Mouse (Mus musculus) liver, embryonic 16.5 days (tissue): ENCODE results near the gene Arfip1. TPM values are rescaled to one million over a fixed set of nuclear protein-coding genes. Genes with fewer than 3 reads are reported as not detected.
A peak's percentile ranks its signal among the peaks of the same experiment; 100 is the strongest.

Experiments
- ATAC-seq: fragments of 200-750 bp; cut with Nextera tagmentation; 2 replicates; pipeline ENCODE4 v1.8.0; 2017; ENCODE audit warnings: low read depth, mild to moderate bottlenecking, moderate number of reproducible peaks, moderate library complexity
- H3K27ac ChIP-seq: fragments of 300-500 bp; sonication (generic); 2 replicates; pipeline ENCODE4 v1.5.1; 2014; ENCODE audit warnings: mild to moderate bottlenecking, low read length
- H3K27me3 ChIP-seq: fragments of 300-500 bp; sonication (generic); 2 replicates; pipeline ENCODE4 v1.6.1; 2014; ENCODE audit warnings: low read depth, low read length, mixed read lengths; ENCODE audit not compliant: control insufficient read depth, insufficient read depth
- H3K36me3 ChIP-seq: fragments of 300-500 bp; sonication (generic); 2 replicates; pipeline ENCODE4 v1.6.1; 2014; ENCODE audit warnings: mild to moderate bottlenecking; ENCODE audit not compliant: control insufficient read depth, insufficient read depth
- H3K4me1 ChIP-seq: fragments of 300-500 bp; sonication (generic); 2 replicates; pipeline ENCODE4 v1.6.1; 2014; ENCODE audit warnings: low read depth, low read length, mixed read lengths; ENCODE audit not compliant: control insufficient read depth
- H3K4me2 ChIP-seq: fragments of 300-500 bp; sonication (generic); 2 replicates; pipeline ENCODE4 v1.6.1; 2014; ENCODE audit warnings: low read depth, low read length, mixed read lengths
- H3K4me3 ChIP-seq: fragments of 300-500 bp; sonication (generic); 2 replicates; pipeline ENCODE4 v1.5.1; 2014; ENCODE audit warnings: low read depth, mild to moderate bottlenecking, low read length
- H3K9ac ChIP-seq: fragments of 300-500 bp; sonication (generic); 2 replicates; pipeline ENCODE4 v1.6.1; 2014; ENCODE audit warnings: low read depth, low read length
- H3K9me3 ChIP-seq: fragments of 300-500 bp; sonication (generic); replicated peaks from 2 replicates; pipeline ENCODE4 v1.6.1; 2016; ENCODE audit warnings: low read length; ENCODE audit not compliant: control insufficient read depth
- WGBS: fragments of 180-500 bp; shearing (Covaris S2); extraction: QIAGEN DNeasy Blood & Tissue Kit; methylation state at CpG from one replicate; pipeline ENCODE4 v1.1.7; 2014; ENCODE audit not compliant: insufficient replicate concordance; 5-methylcytosine and 5-hydroxymethylcytosine counted together
- polyA plus RNA-seq: library from polyadenylated mRNA; unstranded; fragments of >200 nt; fragmentation: Nextera tagmentation; extraction: Ambion mirVana; gene quantifications from 2 replicates; pipeline ENCODE4 v1.2.1, GENCODE M21; 2015

The Arfip1 gene
- polyA plus RNA-seq, 1 experiment from 2014 or later: 9.6 TPM

DNA sequence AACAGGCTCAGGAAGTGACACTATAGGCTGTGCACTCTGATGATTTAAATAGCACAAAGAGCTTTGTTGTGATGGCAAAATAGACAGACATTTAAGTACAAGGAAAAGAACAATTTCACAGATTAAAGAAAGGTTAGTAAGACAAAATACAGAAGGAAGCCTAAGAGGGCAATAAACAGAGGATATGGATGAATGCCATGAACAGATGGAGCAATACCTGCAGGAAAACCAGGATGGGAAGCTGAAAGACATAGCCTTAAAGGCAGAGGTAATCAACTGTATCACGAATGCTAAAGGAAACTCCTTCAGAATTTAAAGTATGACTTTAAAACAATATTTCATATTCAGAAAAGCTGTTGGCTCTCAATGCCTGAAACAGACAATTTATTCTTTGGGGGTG lies 57.5 kb downstream of the Arfip1 start:
- WGBS: 56% methylated on average over 1 of the region's 1 CpGs
- Histone ChIP-seq H3K27ac (no peak overlapping the region), H3K4me2 (no peak overlapping the region), H3K4me3 (no peak overlapping the region), H3K4me1 (no peaks in the 10 kb centered on the region), H3K36me3 (no peaks in the 10 kb centered on the region), H3K9me3 (no peaks in the 10 kb centered on the region), H3K9ac (no peak overlapping the region), H3K27me3 (no peaks in the 10 kb centered on the region)
- ATAC-seq: no peak

DNA sequence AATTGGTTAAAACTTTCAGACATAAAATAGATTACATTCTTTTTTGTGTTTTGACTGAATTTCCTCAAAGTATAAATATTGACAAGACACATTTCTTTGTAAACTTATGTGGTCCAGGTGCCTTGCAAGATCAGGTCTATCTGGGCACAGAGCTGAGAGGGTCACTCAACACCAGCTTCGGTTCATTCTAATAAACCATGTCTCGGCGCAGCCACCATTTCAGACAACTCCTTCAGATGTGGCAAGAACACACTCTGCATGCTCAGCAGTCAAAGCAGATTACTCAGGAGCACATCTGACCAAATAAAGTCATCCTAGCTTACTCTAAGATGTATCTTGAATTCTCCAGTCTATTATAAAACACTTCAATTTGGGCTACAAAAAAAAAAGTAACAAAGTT lies 66.3 kb downstream of the Arfip1 start:
- H3K9ac ChIP-seq: no peak overlapping the region
- no peak overlapping the region for H3K4me3 ChIP-seq
- no peaks in the 10 kb centered on the region for H3K36me3 ChIP-seq
- 88% methylated on average over 3 of the region's 3 CpGs for WGBS
- no peaks in the 10 kb centered on the region for H3K9me3 ChIP-seq
- no peak overlapping the region for H3K27ac ChIP-seq
- no peak overlapping the region for H3K4me2 ChIP-seq
- ATAC-seq: no peak
- no peaks in the 10 kb centered on the region for H3K27me3 ChIP-seq
- peaks cover 7% of the 10 kb centered on the region for H3K4me1 ChIP-seq

DNA sequence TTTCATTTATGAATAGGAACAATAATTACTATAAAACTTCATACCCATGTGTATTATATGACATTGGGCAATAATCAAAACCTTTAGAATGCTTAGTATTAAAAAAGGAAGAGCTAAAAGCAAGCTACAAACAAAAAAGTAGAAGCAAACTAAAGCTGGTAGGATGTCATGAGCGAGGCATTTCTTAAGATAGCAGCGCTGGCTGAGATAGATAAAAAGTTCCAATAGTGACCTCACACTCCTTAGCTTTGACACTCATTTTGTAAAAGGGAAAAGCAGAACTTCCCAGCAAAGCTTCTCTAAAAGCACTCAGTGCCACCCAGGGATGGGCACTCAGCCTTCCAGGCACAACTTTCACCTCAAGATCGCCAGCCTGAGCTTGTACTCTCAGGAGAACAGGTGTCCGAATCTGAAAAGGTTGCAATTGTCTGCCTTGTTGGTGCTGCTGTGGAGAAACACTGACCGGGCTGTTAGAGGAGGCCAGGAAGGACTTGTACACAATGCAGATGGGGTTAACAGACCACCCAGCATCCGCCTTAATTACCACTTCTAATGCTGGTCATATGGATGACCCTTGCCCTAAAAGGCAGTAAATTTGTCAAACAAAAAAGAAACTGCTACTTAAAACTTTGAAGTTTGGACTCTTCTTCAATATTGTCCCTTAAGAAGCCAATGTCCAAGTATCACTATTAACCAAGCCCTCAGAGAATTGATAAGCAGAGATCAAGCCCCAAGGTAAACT lies 69.5 kb downstream of the Arfip1 start:
- H3K36me3 ChIP-seq: no peaks in the 10 kb centered on the region
- no peak for ATAC-seq
- H3K4me2 ChIP-seq: no peak overlapping the region
- H3K9ac ChIP-seq: no peak overlapping the region
- 52% methylated on average over 6 of the region's 6 CpGs for WGBS
- H3K4me1 ChIP-seq: peaks cover 7% of the 10 kb centered on the region
- H3K4me3 ChIP-seq: no peak overlapping the region
- no peaks in the 10 kb centered on the region for H3K9me3 ChIP-seq
- no peaks in the 10 kb centered on the region for H3K27me3 ChIP-seq
- H3K27ac ChIP-seq: no peak overlapping the region

DNA sequence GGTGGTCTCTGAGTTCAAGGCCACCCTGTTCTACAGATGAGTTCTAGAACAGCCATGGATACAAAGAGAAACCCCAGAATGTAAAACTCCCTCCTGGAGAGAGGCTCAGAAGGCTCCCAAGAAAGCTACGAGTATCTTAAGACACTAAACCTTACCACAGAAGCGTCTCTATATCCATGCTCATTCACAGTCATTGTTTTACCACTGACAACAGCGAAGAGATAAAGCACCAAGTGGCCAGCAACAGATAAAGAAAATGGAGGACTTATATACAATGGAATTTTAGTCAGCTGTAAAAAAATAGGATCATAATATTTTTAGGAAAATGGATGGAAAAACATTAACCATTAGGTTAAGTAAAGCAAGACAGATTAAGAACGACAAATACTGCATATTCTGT lies 77.2 kb downstream of the Arfip1 start:
- no peaks in the 10 kb centered on the region; the same call in 1 of the 2 replicates for H3K4me1 ChIP-seq
- H3K36me3 ChIP-seq: no peaks in the 10 kb centered on the region
- H3K9me3 ChIP-seq: no peaks in the 10 kb centered on the region
- no peaks in the 10 kb centered on the region for H3K27me3 ChIP-seq
- no peak overlapping the region for H3K9ac ChIP-seq
- 37% methylated on average over 4 of the region's 4 CpGs for WGBS
- peak; percentile 16; the same call in 1 of the 2 replicates for ATAC-seq
- H3K4me3 ChIP-seq: no peak overlapping the region
- no peak overlapping the region for H3K4me2 ChIP-seq
- no peak overlapping the region for H3K27ac ChIP-seq

DNA sequence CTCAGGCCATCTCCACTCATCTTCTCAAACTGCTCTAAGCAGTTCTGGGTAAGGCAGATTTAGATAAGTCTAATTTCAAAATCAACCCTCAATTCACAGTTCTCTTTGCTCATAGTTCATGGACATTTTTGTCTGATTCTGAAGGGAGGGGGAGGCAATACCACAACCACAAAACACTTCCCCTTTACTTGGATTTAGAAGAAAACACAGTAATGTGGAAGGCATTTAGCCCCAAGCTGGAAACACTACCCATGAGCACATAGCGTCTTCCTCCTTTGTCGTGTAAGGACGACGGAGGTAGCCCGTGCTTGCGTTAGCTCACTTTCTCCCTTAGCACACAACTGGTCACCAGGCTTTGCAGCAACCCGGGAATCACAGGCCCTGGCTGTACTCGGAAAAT lies 78.1 kb downstream of the Arfip1 start:
- H3K4me2 ChIP-seq: no peak overlapping the region
- no peak overlapping the region for H3K9ac ChIP-seq
- no peak for ATAC-seq
- H3K4me3 ChIP-seq: no peak overlapping the region
- no peaks in the 10 kb centered on the region for H3K27me3 ChIP-seq
- no peaks in the 10 kb centered on the region for H3K36me3 ChIP-seq
- H3K27ac ChIP-seq: no peak overlapping the region
- whole genome bisulfite sequencing: 37% methylated on average over 8 of the region's 8 CpGs
- no peaks in the 10 kb centered on the region for H3K9me3 ChIP-seq
- no peaks in the 10 kb centered on the region; the same call in 1 of the 2 replicates for H3K4me1 ChIP-seq

DNA sequence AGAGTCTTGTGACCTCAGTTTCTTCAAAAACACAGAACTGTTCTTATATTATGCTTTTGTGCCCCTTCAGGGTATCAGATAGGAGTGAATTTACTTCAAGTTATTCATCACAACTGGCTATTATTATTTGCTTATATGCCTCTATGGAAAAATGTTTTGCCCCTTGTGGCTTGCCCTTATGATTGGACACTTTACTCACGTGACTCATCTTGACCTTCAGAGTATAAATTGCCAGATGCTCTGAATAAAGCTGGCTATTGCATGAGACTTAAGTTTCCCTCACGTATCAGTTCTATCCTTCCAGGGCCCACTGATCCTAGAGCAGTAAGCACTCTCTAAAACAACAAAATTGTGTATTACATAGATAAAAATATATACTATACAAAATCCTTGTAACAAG lies 80.3 kb downstream of the Arfip1 start:
- Histone ChIP-seq H3K27ac (no peak overlapping the region), H3K9me3 (no peaks in the 10 kb centered on the region), H3K4me1 (no peaks in the 10 kb centered on the region; the same call in 1 of the 2 replicates), H3K27me3 (no peaks in the 10 kb centered on the region), H3K4me3 (no peak overlapping the region), H3K9ac (no peak overlapping the region), H3K4me2 (no peak overlapping the region), H3K36me3 (no peaks in the 10 kb centered on the region)
- ATAC-seq: no peak
- 75% methylated on average over 2 of the region's 2 CpGs for WGBS

DNA sequence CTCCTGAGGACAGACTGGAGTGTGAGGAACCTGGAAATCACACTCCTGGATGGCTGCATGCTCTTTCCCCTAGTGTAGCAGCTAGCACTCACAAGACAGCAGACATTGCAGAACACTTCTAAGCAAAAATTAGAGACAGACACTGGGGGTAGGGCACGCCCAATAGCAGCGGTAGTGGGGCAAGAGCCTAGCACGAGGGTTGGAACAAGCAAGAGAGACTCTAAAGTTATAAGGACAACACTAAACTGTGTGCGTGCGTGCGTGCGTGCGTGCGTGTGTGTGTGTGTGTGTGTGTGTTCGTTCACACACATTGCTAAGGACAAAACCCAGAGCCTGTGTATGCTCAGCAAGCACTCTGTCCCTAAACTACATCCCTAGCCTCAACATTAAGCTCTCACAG lies 81.9 kb downstream of the Arfip1 start:
- 78% methylated on average over 10 of the region's 10 CpGs for WGBS
- Histone ChIP-seq H3K36me3 (no peaks in the 10 kb centered on the region), H3K9me3 (no peaks in the 10 kb centered on the region), H3K4me1 (no peaks in the 10 kb centered on the region; the same call in 1 of the 2 replicates), H3K27me3 (no peaks in the 10 kb centered on the region), H3K27ac (no peak overlapping the region), H3K4me2 (no peak overlapping the region), H3K9ac (no peak overlapping the region), H3K4me3 (no peak overlapping the region)
- ATAC-seq: no peak

DNA sequence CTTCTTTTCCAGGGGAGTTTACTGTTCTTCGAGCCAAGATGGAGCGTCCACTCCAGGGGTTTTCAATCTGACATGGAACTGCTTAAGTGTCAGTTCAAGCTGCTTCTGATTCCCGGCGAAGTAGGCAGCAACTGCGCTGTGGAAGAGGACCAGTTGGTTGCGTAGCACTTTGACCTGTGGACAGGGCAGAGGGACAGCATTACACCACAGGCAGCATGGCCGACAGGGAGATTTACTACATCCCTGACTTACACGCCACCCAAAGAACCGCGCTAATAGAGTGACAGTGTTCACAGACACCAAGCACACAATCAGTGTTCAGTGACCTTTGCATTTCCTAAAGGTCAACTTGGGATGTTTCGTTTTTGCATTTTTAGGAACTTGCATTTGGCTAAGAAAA lies 84.7 kb downstream of the Arfip1 start:
- no peak overlapping the region for H3K27ac ChIP-seq
- H3K36me3 ChIP-seq: no peaks in the 10 kb centered on the region
- H3K4me3 ChIP-seq: no peak overlapping the region
- H3K27me3 ChIP-seq: no peaks in the 10 kb centered on the region
- H3K4me1 ChIP-seq: no peaks in the 10 kb centered on the region
- WGBS: 76% methylated on average over 11 of the region's 11 CpGs
- H3K9me3 ChIP-seq: no peaks in the 10 kb centered on the region
- no peak overlapping the region for H3K9ac ChIP-seq
- peak; percentile 39; the same call in 1 of the 2 replicates for ATAC-seq
- H3K4me2 ChIP-seq: no peak overlapping the region

DNA sequence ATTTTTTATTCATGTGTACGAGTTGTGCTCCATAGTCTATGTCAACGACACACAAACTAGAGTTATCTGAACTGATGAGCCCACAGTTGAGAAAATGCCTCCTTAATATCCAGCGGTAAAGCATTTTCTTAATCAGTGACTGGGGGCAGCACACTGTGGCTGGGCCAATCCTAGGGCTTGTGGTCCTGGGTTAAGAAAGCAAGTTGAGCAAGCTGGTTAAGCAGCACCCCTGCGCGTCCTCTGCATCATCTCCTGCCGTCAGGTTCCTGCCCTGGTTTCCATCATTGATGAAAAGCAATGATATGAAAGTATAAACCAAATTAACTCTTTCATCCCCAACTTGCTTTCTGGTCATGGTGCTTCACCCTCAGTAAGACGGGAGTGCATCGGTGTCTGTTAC lies 89.8 kb downstream of the Arfip1 start:
- 77% methylated on average over 8 of the region's 8 CpGs for WGBS
- no peak overlapping the region for H3K9ac ChIP-seq
- no peak overlapping the region for H3K27ac ChIP-seq
- no peaks in the 10 kb centered on the region for H3K4me1 ChIP-seq
- H3K4me2 ChIP-seq: no peak overlapping the region
- no peaks in the 10 kb centered on the region for H3K9me3 ChIP-seq
- no peaks in the 10 kb centered on the region for H3K36me3 ChIP-seq
- no peak overlapping the region for H3K4me3 ChIP-seq
- no peak for ATAC-seq
- no peaks in the 10 kb centered on the region for H3K27me3 ChIP-seq
